Mouse (Mus musculus) lung, adult 2 months (tissue): ENCODE results near the gene Fbxl3. TPM values are rescaled to one million over a fixed set of nuclear protein-coding genes. Genes with fewer than 3 reads are reported as not detected.

Source experiments
- DNase-seq: peaks from one replicate; pipeline ENCODE4 v3.0.0; 2022
- H3K4me1 ChIP-seq: fragments of 200-500 bp; 2 replicates; pipeline ENCODE4 v1.6.1; 2011; ENCODE audit warnings: low read length; ENCODE audit not compliant: control insufficient read depth, insufficient read depth
- H3K4me3 ChIP-seq: fragments of 200-500 bp; replicated peaks from 2 replicates; pipeline ENCODE3; 2011; ENCODE audit warnings: low read depth, mild to moderate bottlenecking, control low read depth, low read length; ENCODE audit errors: extremely low read depth
- CTCF ChIP-seq: fragments of 200-500 bp; IDR thresholded peaks from 2 replicates; pipeline ENCODE4 v1.5.1; 2011; ENCODE audit warnings: mild to moderate bottlenecking, low read length, control low read depth; ENCODE audit not compliant: insufficient read depth
- POLR2A ChIP-seq: fragments of 200-500 bp; IDR thresholded peaks from 2 replicates; pipeline ENCODE4 v1.6.1; 2011; ENCODE audit warnings: low read depth, mild to moderate bottlenecking, control low read depth, low read length, borderline replicate concordance; ENCODE audit errors: extremely low read depth
- WGBS: fragments of 180-500 bp; shearing (Covaris S2); methylation state at CpG from one replicate; pipeline ENCODE4 v1.1.7; 2018; 5-methylcytosine and 5-hydroxymethylcytosine counted together
- polyA plus RNA-seq: library from polyadenylated mRNA; depleted of rRNA; stranded (reverse); fragments of >200 nt; gene quantifications from 2 replicates; pipeline ENCODE4 v1.2.3, GENCODE M21; 2012

The Fbxl3 gene
- polyA plus RNA-seq, 1 experiment: 123 TPM

GRCm38 (mm10) chr14:103101171-103101570 is 1.8 kb upstream of the Fbxl3 start:
- 63% methylated on average over 3 of the region's 3 CpGs for WGBS
- no peak overlapping the region for H3K4me3 ChIP-seq
- H3K4me1 ChIP-seq: peaks cover 7% of the 10 kb centered on the region; the same call in 1 of the 2 replicates
- DNase-seq: no peak
- TF ChIP-seq CTCF: no peak
- no peak for TF ChIP-seq POLR2A

DNA sequence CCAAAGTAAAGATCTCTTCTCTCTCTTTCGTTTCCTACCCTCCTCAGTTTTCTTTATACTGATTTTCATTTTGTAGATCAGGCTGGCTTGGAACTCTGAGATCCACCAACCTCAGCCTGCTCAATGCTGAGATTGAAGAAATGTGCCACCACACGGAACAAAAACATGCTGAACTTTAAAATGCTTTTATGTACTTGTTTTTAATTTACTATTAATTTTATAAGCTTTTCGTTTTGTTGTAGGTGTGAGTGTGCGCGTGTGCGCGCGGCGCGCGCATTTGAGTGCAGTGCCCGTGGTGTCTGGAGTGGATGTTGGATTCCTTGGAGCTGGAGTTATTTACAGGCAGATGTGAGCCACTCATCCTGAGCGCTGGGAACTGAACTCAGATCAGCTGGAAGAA is 930 bp upstream of the Fbxl3 start:
- no peak for TF ChIP-seq POLR2A
- TF ChIP-seq CTCF: no peak
- Histone ChIP-seq H3K4me1 (peaks cover 9% of the 10 kb centered on the region; the same call in 1 of the 2 replicates), H3K4me3 (no peak overlapping the region)
- no peak for DNase-seq
- WGBS: 63% methylated on average over 13 of the region's 13 CpGs

DNA sequence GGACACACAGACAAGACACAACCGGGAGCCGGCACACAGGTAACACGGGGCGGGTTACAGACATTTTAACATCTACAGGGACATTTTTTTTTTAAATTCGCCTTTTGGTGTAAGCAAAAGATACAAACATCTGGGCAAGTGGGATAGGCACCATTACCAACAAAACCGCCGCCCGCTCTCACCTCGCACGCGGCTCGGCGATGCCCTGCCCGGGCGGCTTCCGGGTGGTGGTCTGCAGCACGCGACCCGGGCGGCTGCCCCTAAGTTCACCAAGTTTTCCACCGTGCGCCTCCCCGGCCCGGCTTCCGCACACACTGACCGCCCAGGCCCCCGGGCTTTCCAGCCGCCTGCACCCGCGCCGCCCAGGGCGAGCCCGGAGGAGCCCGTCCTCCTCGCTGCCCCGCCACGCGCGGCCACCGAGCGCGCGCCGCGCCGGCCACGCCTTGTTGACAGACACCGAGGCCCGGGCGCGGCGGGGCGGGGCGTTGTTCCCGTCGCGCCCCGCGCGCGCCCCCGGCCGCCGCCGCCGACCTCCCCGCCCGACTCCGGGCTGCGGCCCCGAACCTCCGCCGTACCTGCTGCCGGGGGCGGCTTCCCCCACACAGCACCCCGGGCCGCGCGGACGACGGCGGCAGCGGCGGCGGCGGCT is 655 bp downstream of the Fbxl3 start:
- Histone ChIP-seq H3K4me3 (peak overlapping the region; percentile 80), H3K4me1 (peaks cover 12% of the 10 kb centered on the region)
- TF ChIP-seq POLR2A (0 out of 2 replicates have a peak, but pooled peaks have one; percentile 51), CTCF (no peak)
- peak; percentile 80 for DNase-seq
- under 1% methylated on average over 78 of the region's 86 CpGs for WGBS

DNA sequence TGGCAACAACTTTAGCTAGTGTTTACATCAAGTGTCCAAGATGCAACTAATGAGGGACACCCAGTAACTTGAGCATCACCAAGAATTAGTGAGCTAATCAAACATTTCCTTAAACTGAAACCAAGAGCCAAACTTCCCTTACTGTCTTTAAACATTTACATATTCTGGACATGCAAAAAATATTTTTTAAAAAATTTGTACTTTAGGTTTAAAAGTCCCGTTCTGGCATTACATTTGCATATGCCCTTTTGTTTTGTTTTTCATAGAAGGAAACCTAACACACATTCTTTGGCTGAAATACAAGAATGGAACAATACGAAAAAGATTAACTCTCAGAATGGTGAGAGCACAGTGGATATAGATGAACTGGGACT is 1.2 kb downstream of the Fbxl3 start:
- peak overlapping the region; percentile 76 for H3K4me3 ChIP-seq
- TF ChIP-seq POLR2A (no peak), CTCF (no peak)
- no peak for DNase-seq
- WGBS: 0% methylated on average over 2 of the region's 2 CpGs
- H3K4me1 ChIP-seq: peaks cover 16% of the 10 kb centered on the region

DNA sequence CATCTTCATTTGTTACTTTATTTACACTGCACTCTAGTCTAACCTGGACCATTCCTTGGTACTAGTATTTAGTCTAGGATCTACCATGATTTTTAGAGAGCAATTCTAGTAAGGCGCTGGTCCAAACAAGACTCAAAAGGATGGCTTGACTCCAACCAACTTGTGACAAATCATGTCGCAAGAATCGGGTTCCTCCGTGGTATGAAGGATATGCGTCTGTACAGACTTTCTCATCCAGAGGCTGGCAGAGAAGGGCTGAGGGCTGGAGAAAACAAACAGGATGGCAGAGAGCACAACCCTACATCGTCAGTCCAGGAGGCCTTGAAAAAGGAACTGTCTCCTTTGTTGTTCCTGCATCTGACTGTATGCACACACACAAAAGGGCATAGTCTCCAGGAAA is 2.7 kb downstream of the Fbxl3 start:
- 24% methylated on average over 6 of the region's 6 CpGs for WGBS
- TF ChIP-seq POLR2A: no peak
- no peak for TF ChIP-seq CTCF
- Histone ChIP-seq H3K4me3 (no peak overlapping the region), H3K4me1 (peaks cover 16% of the 10 kb centered on the region)
- DNase-seq: peak; percentile 41

DNA sequence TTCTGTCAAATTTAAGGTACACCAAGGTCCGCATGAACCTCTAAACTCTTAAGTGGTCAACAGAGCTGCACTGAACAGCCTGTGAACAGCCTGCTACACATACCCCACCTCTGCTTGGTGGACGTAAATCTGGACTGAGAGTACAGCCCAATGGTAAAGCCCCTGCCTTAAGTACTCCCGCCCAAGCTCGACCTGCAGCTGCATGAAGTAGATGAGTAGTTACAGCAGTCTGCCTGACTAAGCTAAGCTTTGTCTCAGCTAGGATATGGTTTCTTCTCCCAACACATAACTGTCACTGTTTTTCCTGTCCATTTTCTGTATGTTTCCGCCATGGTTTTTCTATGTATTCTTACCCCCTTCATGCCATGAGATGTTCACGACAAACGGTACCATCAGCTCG is 3.5 kb downstream of the Fbxl3 start:
- no peak for TF ChIP-seq POLR2A
- TF ChIP-seq CTCF: no peak
- whole genome bisulfite sequencing: 90% methylated on average over 8 of the region's 8 CpGs
- Histone ChIP-seq H3K4me3 (no peak overlapping the region), H3K4me1 (peaks cover 16% of the 10 kb centered on the region)
- DNase-seq: no peak

- WGBS: 83% methylated on average over 8 of the region's 8 CpGs
- DNase-seq: no peak
- no peak for TF ChIP-seq CTCF
- no peak for TF ChIP-seq POLR2A
- H3K4me3 ChIP-seq: no peak overlapping the region
- H3K4me1 ChIP-seq: peaks cover 16% of the 10 kb centered on the region
Measured at GRCm38 (mm10) chr14:103095036-103095435, 4.3 kb downstream of the Fbxl3 start.

DNA sequence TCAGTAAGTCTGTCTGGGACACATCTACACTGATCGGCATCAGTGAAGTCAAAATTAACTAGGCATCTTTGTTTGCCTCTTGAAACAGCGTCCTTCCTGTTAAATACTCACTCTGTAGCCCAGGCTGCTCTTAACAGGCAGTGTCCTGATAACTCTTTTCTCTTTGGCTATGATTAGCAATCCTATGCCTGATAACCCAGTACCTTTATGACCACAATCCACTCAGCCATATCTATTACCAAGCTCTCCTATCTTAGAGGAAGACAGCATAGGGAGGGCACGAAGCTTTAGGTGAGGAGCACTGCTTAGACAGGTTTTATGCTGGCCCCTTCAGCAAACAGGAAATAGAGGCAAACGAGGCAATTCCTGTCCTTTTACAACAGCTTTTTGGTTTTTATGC is 5.7 kb downstream of the Fbxl3 start:
- no peak for DNase-seq
- WGBS: 39% methylated on average over 4 of the region's 4 CpGs
- Histone ChIP-seq H3K4me1 (peaks cover 18% of the 10 kb centered on the region), H3K4me3 (no peak overlapping the region)
- no peak for TF ChIP-seq POLR2A
- TF ChIP-seq CTCF: no peak

DNA sequence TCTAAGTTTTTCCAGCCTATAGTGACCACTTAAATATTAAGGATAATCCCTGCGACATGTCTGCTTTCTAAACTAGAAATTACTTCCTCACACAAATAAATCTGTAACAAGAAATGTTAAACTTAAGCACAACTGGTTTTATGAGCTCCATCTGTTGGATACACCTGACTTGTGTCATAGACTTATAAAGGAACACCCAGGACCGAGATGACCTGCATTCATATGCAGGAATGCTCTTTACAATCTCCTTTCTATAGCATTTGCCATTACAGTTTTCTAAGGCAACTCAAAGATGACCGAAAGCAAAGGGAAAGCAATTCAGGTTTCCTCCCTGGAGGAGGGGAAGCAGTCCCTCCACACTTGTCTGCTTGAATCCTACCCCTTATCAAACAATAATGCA is 6.1 kb downstream of the Fbxl3 start:
- TF ChIP-seq POLR2A: no peak
- no peak for TF ChIP-seq CTCF

DNA sequence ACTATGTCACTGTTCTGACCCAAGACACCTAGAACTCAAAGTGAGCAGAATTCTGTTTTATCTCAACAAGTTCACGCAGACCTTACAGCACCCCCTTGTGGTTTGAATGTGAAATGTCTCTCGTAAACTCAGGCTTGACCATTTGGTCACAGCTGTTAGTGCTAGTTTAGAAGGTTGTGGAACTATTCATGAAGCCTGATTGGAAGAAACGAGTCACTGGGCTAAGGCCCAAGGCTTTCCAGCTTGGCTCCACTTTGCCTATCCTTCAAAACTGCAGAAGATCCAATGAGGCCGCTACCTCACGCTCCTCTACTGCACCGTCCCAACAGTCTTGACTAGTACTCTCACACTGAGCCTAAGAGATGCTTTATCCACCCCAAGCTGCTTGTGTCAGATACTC is 10.7 kb downstream of the Fbxl3 start:
- peaks cover 17% of the 10 kb centered on the region for H3K4me1 ChIP-seq
- WGBS: 58% methylated on average over 6 of the region's 6 CpGs
- no peak for DNase-seq
- H3K4me3 ChIP-seq: no peak overlapping the region
- TF ChIP-seq CTCF (peak; percentile 16; the same call in 1 of the 2 replicates), POLR2A (no peak)

More for the DNA sequence above, 6.1 kb downstream of the Fbxl3 start:
- DNase-seq: no peak
- no peak overlapping the region for H3K4me3 ChIP-seq
- peaks cover 19% of the 10 kb centered on the region for H3K4me1 ChIP-seq
- WGBS: 83% methylated on average over 3 of the region's 3 CpGs

GRCm38 (mm10) chr14:103087846-103088245 is 11.5 kb downstream of the Fbxl3 start:
- H3K4me1 ChIP-seq: peaks cover 15% of the 10 kb centered on the region
- WGBS: 76% methylated on average over 5 of the region's 5 CpGs
- TF ChIP-seq POLR2A (no peak), CTCF (no peak)
- no peak for DNase-seq
- H3K4me3 ChIP-seq: no peak overlapping the region
